9 mouse cellular contexts compared by ENCODE assay signal in genomic region chr8:107942752-107943510, GRCm38 (mm10). TPM values are rescaled to one million over a fixed set of nuclear protein-coding genes. Genes with fewer than 3 reads are reported as not detected.
DNase-seq lines count a peak whose midpoint lies in the region; ATAC-seq lines count a peak whose summit lies in the region.
"Had no signal": no experiment of that assay in that cellular context is flagged by ENCODE, and none has a peak within 500 bp of the region (broad histone marks: within the 10 kb centered on the region; RNA-seq: fewer than 3 reads in every experiment).

No protein-coding gene starts in this region.

- H3K27me3 ChIP-seq in forebrain, embryonic 14.5 days (replicated peaks; ENCODE audit: control insufficient read depth, insufficient read depth, low read length) = 0 out of 2 replicates have a peak, but pooled peaks cover 5% of the 10 kb centered on the region
- peaks cover 66% of the 10 kb centered on the region for H3K27me3 ChIP-seq in midbrain, embryonic 10.5 days (ENCODE audit: low read depth, poor library complexity, severe bottlenecking)

- H3K27ac ChIP-seq in forebrain, embryonic 14.5 days (ENCODE audit: low read depth, low read length) = peak overlapping the region; percentile 77
- H3K27ac ChIP-seq in midbrain, embryonic 10.5 days (replicated peaks) = peak overlapping the region; percentile 67
- H3K27ac ChIP-seq: liver, embryonic 13.5 days had no signal

- DNase-seq in thymus, postnatal 4 days = peak; percentile 11
- DNase-seq in thymus, postnatal 10 days (ENCODE audit: low spot score in 2 of 2) = no peak
- DNase-seq in forebrain, embryonic 14.5 days (ENCODE audit: low spot score) = peak; percentile 83
- DNase-seq in midbrain, embryonic 10.5 days (ENCODE audit: low spot score) = peak; percentile 44
- no peak for DNase-seq in right cerebral cortex, postnatal 10 days (ENCODE audit: low spot score in 2 of 2)
- no peak for DNase-seq in right cerebral cortex, adult 2 months (ENCODE audit: low spot score in 2 of 2)
- no peak for DNase-seq in B cell, adult 2 months
- DNase-seq: liver, embryonic 13.5 days; right cerebral cortex, adult 18-20 months had no signal

- H3K4me3 ChIP-seq in forebrain, embryonic 14.5 days (ENCODE audit: low read depth, low read length) = peak overlapping the region; percentile 16; the same call in 1 of the 2 replicates
- H3K4me3 ChIP-seq in midbrain, embryonic 10.5 days = peak overlapping the region; percentile 52
- H3K4me3 ChIP-seq: liver, embryonic 13.5 days had no signal

- peak overlapping the region; percentile 21 for H3K9ac ChIP-seq in forebrain, embryonic 14.5 days (ENCODE audit: low read length)
- H3K9ac ChIP-seq: liver, embryonic 13.5 days had no signal

- no peaks in the 10 kb centered on the region for H3K9me3 ChIP-seq in forebrain, embryonic 14.5 days (replicated peaks; ENCODE audit: control insufficient read depth, low read length)
- H3K9me3 ChIP-seq in midbrain, embryonic 10.5 days (replicated peaks) = no peaks in the 10 kb centered on the region
- H3K9me3 ChIP-seq: liver, embryonic 13.5 days had no signal

- ATAC-seq in forebrain, embryonic 14.5 days = peak; percentile 87

- H3K4me2 ChIP-seq in forebrain, embryonic 14.5 days (ENCODE audit: low read length) = peak overlapping the region; percentile 49
- H3K4me2 ChIP-seq: liver, embryonic 13.5 days had no signal

- peaks cover 10% of the 10 kb centered on the region; the same call in 1 of the 2 replicates for H3K4me1 ChIP-seq in forebrain, embryonic 14.5 days (ENCODE audit: control insufficient read depth, insufficient read depth, low read length)
- peaks cover 69% of the 10 kb centered on the region for H3K4me1 ChIP-seq in midbrain, embryonic 10.5 days
- H3K4me1 ChIP-seq: liver, embryonic 13.5 days had no signal

- under 1% methylated on average over 16 of the region's 17 CpGs for WGBS in forebrain, embryonic 14.5 days
- under 1% methylated on average over 17 of the region's 17 CpGs for WGBS in midbrain, embryonic 10.5 days

- H3K36me3 ChIP-seq in forebrain, embryonic 14.5 days (ENCODE audit: control insufficient read depth, insufficient read depth, low read length) = no peaks in the 10 kb centered on the region
- H3K36me3 ChIP-seq in midbrain, embryonic 10.5 days = no peaks in the 10 kb centered on the region
- H3K36me3 ChIP-seq: liver, embryonic 13.5 days had no signal

RNA-seq across cellular contexts. Expression of gene Zfhx3, which starts 0.5 kb away (rescaled TPM):
- 11.7 and 15.4 TPM in 2 replicates for polyA plus RNA-seq in forebrain, embryonic 14.5 days (2014; fragmentation: Nextera tagmentation; extraction: Ambion mirVana)
- polyA plus RNA-seq in midbrain, embryonic 10.5 days (2016; fragmentation: Nextera tagmentation; extraction: Ambion mirVana) = 14.4 and 17.7 TPM in 2 replicates

Comparison
In these comparisons a context has a peak if more than half of its experiments do, and no peak if none do; other contexts are left out.
1. DNase-seq: peak in thymus, postnatal 4 days (single experiment), forebrain, embryonic 14.5 days (single experiment) and midbrain, embryonic 10.5 days (single experiment); none in thymus, postnatal 10 days (0 of 2), right cerebral cortex, postnatal 10 days (0 of 2), right cerebral cortex, adult 2 months (0 of 2) and B cell, adult 2 months (0 of 2).